Mouse (Mus musculus): ENCODE results near the gene Abtb2. TPM values are rescaled to one million over a fixed set of nuclear protein-coding genes. Genes with fewer than 3 reads are reported as not detected.
A peak's percentile ranks its signal among the peaks of the same experiment; 100 is the strongest.

The Abtb2 gene
- total and polyA plus RNA-seq, 2 experiments from 2014 or later = 6.5 to 16.9 TPM

GRCm38 (mm10) chr2:103560955-103561354 is 5.2 kb upstream of the Abtb2 start:
- Histone ChIP-seq H3K36me3 (ENCODE audit: insufficient read depth) (no peaks in the 10 kb centered on the region), H3K9ac (no peak overlapping the region), H3K9me3 (ENCODE audit: low read length) (no peaks in the 10 kb centered on the region), H3K4me2 (ENCODE audit: low read depth) (no peak overlapping the region), H3K27me3 (ENCODE audit: insufficient read depth, low read length) (no peaks in the 10 kb centered on the region; the same call in 1 of the 2 replicates), H3K4me3 (ENCODE audit: low read depth, low read length) (no peak overlapping the region), H3K4me1 (ENCODE audit: insufficient read depth) (peaks cover 7% of the 10 kb centered on the region; the same call in 1 of the 2 replicates), H3K27ac (ENCODE audit: low read depth, low read length) (no peak overlapping the region)
- no peak for ATAC-seq
- TF ChIP-seq CTCF (IDR thresholded peaks at IDR 0.05; ENCODE audit: low read depth) = no peak
- WGBS = 73% methylated on average over 4 of the region's 4 CpGs
- no peak for DNase-seq

GRCm38 (mm10) chr2:103564427-103565023 is 1.6 kb upstream of the Abtb2 start:
- H3K27ac ChIP-seq (ENCODE audit: low read depth, low read length) = no peak overlapping the region
- H3K27me3 ChIP-seq (ENCODE audit: insufficient read depth, low read length) = no peaks in the 10 kb centered on the region; the same call in 1 of the 2 replicates
- ATAC-seq (no peak), DNase-seq (peak; percentile 81)
- peaks cover 17% of the 10 kb centered on the region for H3K4me1 ChIP-seq (ENCODE audit: insufficient read depth)
- peak overlapping the region; percentile 99 for H3K4me2 ChIP-seq (ENCODE audit: low read depth)
- H3K36me3 ChIP-seq (ENCODE audit: insufficient read depth) = no peaks in the 10 kb centered on the region
- H3K9ac ChIP-seq = 0 out of 2 replicates have a peak overlapping the region, but pooled peaks have one; percentile 41
- H3K4me3 ChIP-seq (ENCODE audit: low read depth, low read length) = peak overlapping the region; percentile 55
- TF ChIP-seq CTCF (IDR thresholded peaks at IDR 0.05; ENCODE audit: low read depth) = peak; percentile 80
- H3K9me3 ChIP-seq (ENCODE audit: low read length) = no peaks in the 10 kb centered on the region
- WGBS = 9% methylated on average over 8 of the region's 8 CpGs

- H3K9me3 ChIP-seq (ENCODE audit: low read length) = no peaks in the 10 kb centered on the region
- H3K27ac ChIP-seq (ENCODE audit: low read depth, low read length) = no peak overlapping the region
- peak overlapping the region; percentile 99 for H3K4me2 ChIP-seq (ENCODE audit: low read depth)
- ATAC-seq (peak; percentile 36), DNase-seq (peak; percentile 55)
- no peak; the same call in 1 of the 2 replicates for TF ChIP-seq CTCF (IDR thresholded peaks at IDR 0.05; ENCODE audit: low read depth)
- WGBS = under 1% methylated on average over 22 of the region's 22 CpGs
- no peaks in the 10 kb centered on the region for H3K36me3 ChIP-seq (ENCODE audit: insufficient read depth)
- peak overlapping the region; percentile 55 for H3K4me3 ChIP-seq (ENCODE audit: low read depth, low read length)
- H3K9ac ChIP-seq = peak overlapping the region; percentile 41; the same call in 1 of the 2 replicates
- peaks cover 17% of the 10 kb centered on the region for H3K4me1 ChIP-seq (ENCODE audit: insufficient read depth)
- H3K27me3 ChIP-seq (ENCODE audit: insufficient read depth, low read length) = no peaks in the 10 kb centered on the region; the same call in 1 of the 2 replicates
These were observed 929 bp upstream of the Abtb2 start for GRCm38 (mm10) chr2:103565171-103565591.

GRCm38 (mm10) chr2:103566423-103566712 is 258 bp downstream of the Abtb2 start:
- H3K27me3 ChIP-seq (ENCODE audit: insufficient read depth, low read length) = no peaks in the 10 kb centered on the region
- H3K36me3 ChIP-seq (ENCODE audit: insufficient read depth) = no peaks in the 10 kb centered on the region
- H3K4me3 ChIP-seq (ENCODE audit: low read depth, low read length) = peak overlapping the region; percentile 55
- peak overlapping the region; percentile 99 for H3K4me2 ChIP-seq (ENCODE audit: low read depth)
- H3K4me1 ChIP-seq (ENCODE audit: insufficient read depth) = peaks cover 17% of the 10 kb centered on the region
- TF ChIP-seq CTCF (IDR thresholded peaks at IDR 0.05; ENCODE audit: low read depth) = no peak
- under 1% methylated on average over 40 of the region's 40 CpGs for WGBS
- H3K9me3 ChIP-seq (ENCODE audit: low read length) = no peaks in the 10 kb centered on the region
- no peak for DNase-seq
- ATAC-seq = no peak; the same call in 1 of the 2 replicates
- no peak overlapping the region for H3K27ac ChIP-seq (ENCODE audit: low read depth, low read length)
- H3K9ac ChIP-seq = peak overlapping the region; percentile 41

GRCm38 (mm10) chr2:103566713-103567521 is 807 bp downstream of the Abtb2 start:
- ATAC-seq (peak; percentile 36), DNase-seq (peak; percentile 50)
- peak overlapping the region; percentile 41 for H3K9ac ChIP-seq
- peaks cover 17% of the 10 kb centered on the region for H3K4me1 ChIP-seq (ENCODE audit: insufficient read depth)
- peak overlapping the region; percentile 55 for H3K4me3 ChIP-seq (ENCODE audit: low read depth, low read length)
- no peaks in the 10 kb centered on the region for H3K9me3 ChIP-seq (ENCODE audit: low read length)
- H3K4me2 ChIP-seq (ENCODE audit: low read depth) = peak overlapping the region; percentile 99
- no peak overlapping the region; the same call in 1 of the 2 replicates for H3K27ac ChIP-seq (ENCODE audit: low read depth, low read length)
- TF ChIP-seq CTCF (IDR thresholded peaks at IDR 0.05; ENCODE audit: low read depth) = no peak; the same call in 1 of the 2 replicates
- no peaks in the 10 kb centered on the region for H3K36me3 ChIP-seq (ENCODE audit: insufficient read depth)
- WGBS = under 1% methylated on average over 79 of the region's 79 CpGs
- H3K27me3 ChIP-seq (ENCODE audit: insufficient read depth, low read length) = no peaks in the 10 kb centered on the region

GRCm38 (mm10) chr2:103568161-103568560 is 2.1 kb downstream of the Abtb2 start:
- Histone ChIP-seq H3K4me1 (ENCODE audit: insufficient read depth) (peaks cover 17% of the 10 kb centered on the region), H3K4me3 (ENCODE audit: low read depth, low read length) (peak overlapping the region; percentile 55), H3K9me3 (ENCODE audit: low read length) (no peaks in the 10 kb centered on the region), H3K36me3 (ENCODE audit: insufficient read depth) (no peaks in the 10 kb centered on the region), H3K27me3 (ENCODE audit: insufficient read depth, low read length) (no peaks in the 10 kb centered on the region), H3K4me2 (ENCODE audit: low read depth) (peak overlapping the region; percentile 99), H3K27ac (ENCODE audit: low read depth, low read length) (no peak overlapping the region), H3K9ac (0 out of 2 replicates have a peak overlapping the region, but pooled peaks have one; percentile 7)
- TF ChIP-seq CTCF (IDR thresholded peaks at IDR 0.05; ENCODE audit: low read depth) = no peak
- DNase-seq (no peak), ATAC-seq (no peak)
- 18% methylated on average over 7 of the region's 7 CpGs for WGBS

GRCm38 (mm10) chr2:103569716-103570115 is 3.6 kb downstream of the Abtb2 start:
- no peaks in the 10 kb centered on the region for H3K9me3 ChIP-seq (ENCODE audit: low read length)
- DNase-seq (no peak), ATAC-seq (no peak)
- no peak for TF ChIP-seq CTCF (IDR thresholded peaks at IDR 0.05; ENCODE audit: low read depth)
- 63% methylated on average over 1 of the region's 1 CpGs for WGBS
- no peak overlapping the region for H3K27ac ChIP-seq (ENCODE audit: low read depth, low read length)
- no peaks in the 10 kb centered on the region for H3K36me3 ChIP-seq (ENCODE audit: insufficient read depth)
- H3K4me2 ChIP-seq (ENCODE audit: low read depth) = peak overlapping the region; percentile 99
- peaks cover 17% of the 10 kb centered on the region for H3K4me1 ChIP-seq (ENCODE audit: insufficient read depth)
- no peak overlapping the region for H3K4me3 ChIP-seq (ENCODE audit: low read depth, low read length)
- H3K27me3 ChIP-seq (ENCODE audit: insufficient read depth, low read length) = no peaks in the 10 kb centered on the region
- H3K9ac ChIP-seq = no peak overlapping the region
